Mouse (Mus musculus): ENCODE measurements around the gene Adarb1.

Gene Adarb1

GRCm38 (mm10) chr10:77418138-77418537, at the start of gene Adarb1:
Adarb1 (minus strand) TSS chr10:77418270.
- DNase-seq (ENCODE audit: extremely low read depth, low read depth, low spot score): no peak

DNA sequence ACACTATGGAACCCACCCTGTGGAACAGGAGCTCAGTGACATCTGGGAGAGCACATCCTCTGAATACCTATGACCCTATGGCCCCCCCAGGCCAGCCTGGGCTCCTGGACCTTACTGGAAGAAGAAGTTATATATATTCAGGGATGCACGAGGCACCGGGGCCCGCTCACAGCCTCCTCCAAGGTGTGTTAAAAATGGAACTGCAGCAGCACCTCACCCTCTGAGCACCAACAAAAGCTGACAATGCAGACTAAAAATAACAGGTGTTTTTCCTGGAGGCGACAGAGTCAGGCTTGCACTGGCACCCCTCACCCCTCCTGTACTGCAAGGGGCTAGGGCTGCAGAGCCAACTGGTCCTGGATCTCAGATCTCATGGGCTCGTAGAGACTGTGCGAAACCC, 49.3 kb upstream of the Adarb1 start:
- no peak for DNase-seq (ENCODE audit: extremely low read depth, low read depth, low spot score)

GRCm38 (mm10) chr10:77465902-77466301, 47.8 kb upstream of the Adarb1 start:
- no peak for DNase-seq (ENCODE audit: extremely low read depth, low read depth, low spot score)

- DNase-seq (ENCODE audit: extremely low read depth, low read depth, low spot score): no peak
These were observed 46.3 kb upstream of the Adarb1 start for GRCm38 (mm10) chr10:77464181-77464936.

DNA sequence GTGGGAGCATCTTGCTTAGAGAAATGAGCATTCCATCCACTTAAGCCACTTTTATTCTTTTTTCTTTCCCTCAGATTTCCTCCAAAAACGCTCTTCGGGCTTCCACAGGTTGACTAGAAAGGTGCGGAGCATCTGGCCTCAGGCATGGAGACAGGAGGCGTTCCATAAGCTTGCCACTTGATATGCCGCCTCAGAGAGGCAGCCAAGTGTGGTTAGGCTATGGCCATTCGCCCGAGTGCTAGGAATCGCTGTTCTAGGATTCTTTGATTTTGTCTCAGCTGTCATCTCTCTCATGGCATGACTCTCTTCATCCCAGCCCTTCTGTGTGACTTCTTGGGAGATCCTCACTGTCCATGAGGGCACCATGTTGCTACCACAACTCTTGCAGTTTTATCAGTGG, 43.1 kb upstream of the Adarb1 start:
- no peak for DNase-seq (ENCODE audit: extremely low read depth, low read depth, low spot score)

- DNase-seq (ENCODE audit: extremely low read depth, low read depth, low spot score): no peak
These were observed 39.6 kb upstream of the Adarb1 start for GRCm38 (mm10) chr10:77457701-77458100.

DNA sequence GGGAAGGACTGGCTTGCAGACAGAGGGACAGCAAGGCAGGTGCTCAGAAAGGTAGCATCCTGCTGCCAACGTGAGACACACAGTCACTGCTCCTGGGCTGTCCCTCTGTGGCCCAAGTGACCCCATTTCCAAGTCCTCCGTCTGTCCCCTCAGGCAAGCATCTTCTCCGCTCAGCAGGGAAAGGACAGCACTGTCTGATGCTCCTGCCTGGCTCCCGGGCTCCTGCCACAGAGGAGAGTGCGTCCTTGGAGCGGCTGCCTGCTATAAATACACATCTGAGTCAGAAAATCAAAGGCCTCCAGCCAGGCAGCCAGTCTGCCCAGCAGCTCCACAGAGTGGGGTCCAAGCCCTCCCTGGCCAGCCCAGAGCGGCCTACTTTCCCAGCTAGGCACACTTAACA, 38.4 kb upstream of the Adarb1 start:
- DNase-seq (ENCODE audit: extremely low read depth, low read depth, low spot score): no peak

GRCm38 (mm10) chr10:77455251-77456010, 37.4 kb upstream of the Adarb1 start:
- no peak for DNase-seq (ENCODE audit: extremely low read depth, low read depth, low spot score)

- no peak for DNase-seq (ENCODE audit: extremely low read depth, low read depth, low spot score)
These were observed 36.7 kb upstream of the Adarb1 start for GRCm38 (mm10) chr10:77454795-77455194.

DNA sequence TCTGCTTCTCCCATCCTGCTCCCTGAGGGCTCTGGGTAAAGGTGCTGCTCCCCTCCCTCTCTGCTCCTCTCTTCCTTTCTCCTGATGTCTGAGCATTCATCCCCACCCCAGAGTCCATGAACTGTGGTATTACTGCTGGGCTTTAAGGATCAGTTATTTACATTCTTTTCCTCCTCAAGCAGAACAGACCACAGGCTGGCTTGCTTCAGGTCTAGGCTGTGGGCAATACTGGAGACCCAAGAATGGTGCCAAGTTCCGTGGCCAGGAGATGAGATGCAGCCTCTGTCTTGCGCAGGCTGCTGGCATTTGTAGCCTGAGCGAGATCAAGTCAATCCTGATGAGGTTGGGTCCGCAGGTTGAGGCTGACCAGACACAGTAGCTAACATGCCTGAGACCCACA, 33.8 kb upstream of the Adarb1 start:
- DNase-seq (ENCODE audit: extremely low read depth, low read depth, low spot score): no peak

GRCm38 (mm10) chr10:77450159-77450464, 32.0 kb upstream of the Adarb1 start:
- DNase-seq (ENCODE audit: extremely low read depth, low read depth, low spot score): no peak

DNA sequence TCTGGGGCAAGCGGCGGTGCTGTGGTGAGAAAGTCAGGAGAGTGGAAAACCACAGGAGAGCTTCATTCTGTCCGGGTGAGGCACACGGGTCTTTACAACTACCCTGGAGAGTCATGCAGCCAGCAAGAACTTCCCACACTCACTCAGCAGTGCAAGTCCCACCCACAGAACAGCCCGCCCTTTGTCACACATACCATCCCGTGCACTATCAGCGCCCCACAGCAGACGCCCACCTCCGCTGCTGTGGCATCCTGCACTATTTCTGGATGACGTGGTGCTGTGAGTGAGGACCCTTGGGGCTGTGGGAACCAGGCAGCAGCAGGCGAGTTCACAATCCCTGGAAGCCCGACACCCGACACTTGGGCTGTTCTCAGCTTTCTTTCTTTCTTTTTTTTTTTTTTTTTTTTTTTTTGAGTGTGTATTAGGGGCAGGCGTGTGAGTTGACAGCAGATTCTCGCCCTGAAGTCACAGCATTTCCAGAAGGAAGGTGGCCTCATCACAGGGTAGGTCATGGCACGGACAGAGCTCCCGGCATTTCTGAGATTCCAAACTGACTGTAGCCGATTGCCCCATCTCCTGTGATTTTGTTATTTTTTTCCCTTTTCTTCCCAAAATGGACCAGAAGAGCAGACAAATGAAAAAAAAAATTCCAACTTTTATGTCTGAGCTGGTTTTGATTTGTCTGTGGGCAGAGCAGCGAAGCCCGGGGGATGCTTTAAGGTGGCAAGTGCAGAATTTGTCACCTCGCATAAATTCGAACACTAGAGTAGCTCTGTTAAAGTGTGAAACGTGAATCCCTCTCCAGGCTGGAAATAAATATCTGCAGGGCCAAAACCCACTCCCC, 31.5 kb upstream of the Adarb1 start:
- no peak for DNase-seq (ENCODE audit: extremely low read depth, low read depth, low spot score)

- no peak for DNase-seq (ENCODE audit: extremely low read depth, low read depth, low spot score)
These were observed 30.7 kb upstream of the Adarb1 start for GRCm38 (mm10) chr10:77448698-77449247.

- DNase-seq (ENCODE audit: extremely low read depth, low read depth, low spot score): no peak
These were observed 30.1 kb upstream of the Adarb1 start for GRCm38 (mm10) chr10:77448209-77448608.

DNA sequence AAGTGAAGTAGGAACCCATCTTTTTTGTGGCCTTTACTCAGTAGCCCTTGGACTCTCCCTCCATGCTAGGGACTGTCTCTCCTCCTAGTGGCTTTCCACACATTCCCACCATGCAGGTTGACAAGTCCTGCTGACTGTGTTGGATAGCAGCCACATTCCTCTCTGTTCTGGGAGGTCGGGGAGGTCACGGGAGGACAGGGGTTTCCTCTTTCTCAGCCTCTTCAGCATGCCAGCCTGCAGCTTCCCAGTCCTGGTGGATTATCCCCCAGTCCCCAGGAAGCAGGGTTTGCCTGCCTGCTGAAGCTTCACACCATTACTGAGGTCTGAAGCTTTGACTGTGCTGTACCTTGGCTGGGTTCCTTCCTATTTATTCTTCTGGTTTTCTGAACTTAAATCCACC, 29.7 kb upstream of the Adarb1 start:
- no peak for DNase-seq (ENCODE audit: extremely low read depth, low read depth, low spot score)

- no peak for DNase-seq (ENCODE audit: extremely low read depth, low read depth, low spot score)
These were observed 24.2 kb upstream of the Adarb1 start for GRCm38 (mm10) chr10:77442250-77442649.

DNA sequence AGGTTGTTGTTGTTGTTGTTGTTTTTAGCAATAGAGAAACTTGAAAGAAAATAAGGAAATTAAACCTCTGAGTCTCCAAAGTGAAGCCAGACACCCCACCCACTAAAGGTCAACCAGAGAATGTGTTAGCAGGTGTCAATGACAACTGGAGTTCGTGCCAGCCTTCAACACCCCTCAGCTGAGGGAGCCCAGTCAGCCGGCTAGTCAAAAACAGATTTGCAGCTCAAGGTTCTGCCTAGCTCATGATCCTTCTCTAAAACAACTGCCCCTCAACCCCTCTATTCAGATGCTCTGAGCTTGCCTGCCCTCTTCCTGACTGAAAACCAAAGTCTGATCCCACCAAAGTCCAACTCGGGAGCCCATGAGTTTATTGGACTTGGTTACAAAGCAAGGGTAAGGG, 23.7 kb upstream of the Adarb1 start:
- no peak for DNase-seq (ENCODE audit: extremely low read depth, low read depth, low spot score)

DNA sequence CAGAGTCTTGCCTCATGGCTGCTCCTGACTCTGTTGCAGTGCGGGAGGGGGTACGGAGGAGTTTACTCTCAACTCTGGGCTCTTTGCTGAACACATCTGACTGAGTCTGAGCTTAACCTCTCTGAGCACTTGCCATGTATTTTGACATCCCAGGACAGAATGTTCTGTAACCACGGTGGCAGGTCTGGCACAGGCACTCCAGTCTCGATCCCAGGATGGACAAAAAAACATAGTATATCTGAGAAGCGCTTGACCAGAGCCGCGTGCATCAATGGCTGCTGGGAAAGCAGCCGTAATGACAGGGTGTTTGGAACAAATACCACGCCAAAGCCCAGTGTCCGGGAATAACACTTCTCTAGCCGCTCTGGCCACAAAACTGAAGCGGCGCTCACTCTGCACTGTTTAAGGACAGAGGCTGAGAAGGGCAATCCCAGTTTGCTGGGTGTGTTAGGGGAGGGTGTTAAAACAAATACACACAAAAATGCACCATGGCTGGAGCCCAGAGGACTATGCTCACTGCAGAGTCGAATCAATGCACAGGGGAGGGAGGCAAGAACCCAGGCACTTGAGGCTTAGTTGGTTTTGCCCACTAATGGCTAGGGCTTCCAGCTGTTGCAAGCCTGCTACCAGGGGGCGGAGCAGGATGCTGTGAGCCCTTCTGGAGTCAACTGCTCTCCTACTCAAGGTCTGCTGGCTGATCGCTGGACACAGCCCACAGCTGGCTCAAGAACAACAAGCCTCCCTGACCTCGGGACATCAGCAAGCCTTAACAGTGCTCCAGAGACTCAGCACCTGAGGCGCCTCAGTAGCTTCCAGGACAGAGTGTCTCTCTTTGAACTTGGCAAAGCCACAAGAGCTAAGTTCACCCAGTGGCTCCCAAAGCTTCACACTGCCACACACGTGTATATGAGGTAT, 23.0 kb upstream of the Adarb1 start:
- DNase-seq (ENCODE audit: extremely low read depth, low read depth, low spot score): peak; percentile 68

GRCm38 (mm10) chr10:77440286-77440685, 22.2 kb upstream of the Adarb1 start:
- no peak for DNase-seq (ENCODE audit: extremely low read depth, low read depth, low spot score)

DNA sequence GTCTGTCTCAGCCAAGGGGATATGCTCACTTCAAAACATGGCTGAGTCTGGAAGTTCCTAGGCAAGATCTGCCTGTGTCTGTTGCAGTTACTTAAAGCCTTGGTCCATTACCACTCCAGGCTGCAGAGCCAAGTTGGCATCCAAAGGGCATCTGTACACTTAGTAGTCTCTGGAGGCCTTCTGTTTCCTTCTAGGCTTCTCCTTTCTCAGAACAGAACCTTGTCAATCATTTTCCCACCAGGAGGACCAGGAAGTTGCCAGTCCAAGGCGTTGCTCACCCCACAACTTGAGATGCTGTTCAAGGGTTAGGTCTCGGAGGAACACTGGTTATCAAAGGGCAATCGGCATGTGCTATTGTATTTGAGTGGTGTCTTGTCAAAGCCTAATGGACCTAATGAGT, 21.0 kb upstream of the Adarb1 start:
- DNase-seq (ENCODE audit: extremely low read depth, low read depth, low spot score): no peak
